Mouse (Mus musculus) neural tube, embryonic 10.5 days (tissue): ENCODE results near the gene Srsf4.

Experiments
- DNase-seq: peaks from one replicate; pipeline ENCODE4 v3.0.0-alpha.2; 2017; ENCODE audit warnings: low spot score; ENCODE audit errors: extremely low spot score

The Srsf4 gene

DNA sequence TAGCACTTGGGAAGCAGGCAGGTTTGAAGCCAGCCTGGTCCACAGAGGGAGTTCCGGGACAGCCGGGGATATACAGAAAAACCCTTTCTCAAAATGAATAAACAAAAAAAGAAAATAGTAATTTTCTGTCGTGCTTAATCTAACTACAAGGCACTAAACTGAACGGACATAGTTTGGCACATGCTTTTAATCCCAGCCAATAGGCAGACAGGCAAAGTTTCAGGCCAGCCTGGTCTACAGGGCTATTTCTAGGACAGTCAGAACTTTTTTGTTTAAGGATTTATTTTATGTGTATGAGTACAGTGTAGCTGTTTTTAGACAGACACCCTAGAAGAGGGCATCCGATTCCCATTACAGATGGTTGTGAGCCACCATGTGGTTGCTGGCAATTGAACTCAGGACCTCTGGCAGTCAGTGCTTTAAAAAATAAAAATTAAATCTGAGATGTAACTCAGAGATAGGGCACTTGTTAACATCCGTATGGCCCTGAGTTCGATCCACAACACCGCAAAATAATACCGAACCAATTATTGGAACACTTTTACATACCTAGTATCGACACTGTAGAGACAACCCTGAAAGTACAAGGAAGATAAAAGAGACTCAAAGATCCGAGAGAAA, 635 bp upstream of the Srsf4 start:
- peak; percentile 24 for DNase-seq

DNA sequence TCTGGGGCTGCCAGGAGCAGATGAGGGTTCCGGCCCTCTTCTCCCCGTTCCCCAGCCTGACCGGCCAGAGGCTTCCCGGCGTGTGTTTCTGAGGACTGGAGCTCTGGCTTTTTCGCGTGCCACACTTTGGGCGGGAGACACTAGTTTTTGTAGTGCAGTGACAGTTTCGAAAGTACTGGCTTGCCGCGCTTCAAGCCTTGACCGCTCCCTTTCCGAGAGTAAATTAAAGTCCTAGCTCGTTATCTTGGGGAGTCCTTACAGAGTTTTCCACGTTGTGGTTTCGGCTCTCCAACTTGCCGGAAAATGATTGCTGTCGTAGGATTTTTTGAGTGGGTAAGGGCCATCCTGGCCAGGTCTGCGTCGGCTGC, 736 bp downstream of the Srsf4 start:
- DNase-seq: no peak

DNA sequence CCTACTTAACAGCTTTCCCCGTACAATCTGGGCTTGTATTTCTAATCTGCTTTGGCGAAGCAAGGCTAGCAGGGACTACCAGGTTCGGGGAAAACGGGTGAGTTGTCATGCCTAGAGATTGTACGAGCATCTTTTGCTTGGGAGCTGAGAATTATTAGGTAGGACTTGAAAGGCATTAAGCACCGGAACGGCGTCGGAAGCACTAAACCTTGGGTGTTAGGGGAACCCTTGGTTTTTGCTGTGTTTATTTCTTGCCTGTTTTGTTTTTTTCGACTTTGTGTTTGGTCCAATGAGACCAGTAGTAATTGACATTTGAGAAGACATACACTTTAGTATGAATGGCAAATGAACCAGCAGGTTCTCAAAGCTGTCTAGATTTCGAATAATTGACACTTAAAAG, 1.1 kb downstream of the Srsf4 start:
- no peak for DNase-seq

DNA sequence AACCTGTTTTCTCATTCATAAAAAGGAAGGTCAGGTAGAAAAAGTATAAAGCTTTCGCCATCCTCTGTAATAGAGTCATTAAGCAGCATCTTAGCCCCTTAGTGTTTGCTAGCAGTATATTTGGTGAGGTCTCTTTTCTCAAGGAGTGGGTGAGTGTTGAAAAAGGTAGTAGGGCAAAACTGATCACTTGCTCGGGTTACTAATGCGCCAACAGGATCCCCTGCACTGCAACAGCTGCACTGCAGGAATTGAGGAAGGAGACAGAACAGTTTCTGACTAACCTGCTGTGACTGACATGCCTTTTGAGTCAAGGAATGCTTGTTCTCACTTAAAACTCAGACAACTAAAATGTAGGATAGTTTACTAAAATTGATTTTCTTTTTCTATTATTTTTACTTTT, 1.8 kb downstream of the Srsf4 start:
- no peak for DNase-seq

DNA sequence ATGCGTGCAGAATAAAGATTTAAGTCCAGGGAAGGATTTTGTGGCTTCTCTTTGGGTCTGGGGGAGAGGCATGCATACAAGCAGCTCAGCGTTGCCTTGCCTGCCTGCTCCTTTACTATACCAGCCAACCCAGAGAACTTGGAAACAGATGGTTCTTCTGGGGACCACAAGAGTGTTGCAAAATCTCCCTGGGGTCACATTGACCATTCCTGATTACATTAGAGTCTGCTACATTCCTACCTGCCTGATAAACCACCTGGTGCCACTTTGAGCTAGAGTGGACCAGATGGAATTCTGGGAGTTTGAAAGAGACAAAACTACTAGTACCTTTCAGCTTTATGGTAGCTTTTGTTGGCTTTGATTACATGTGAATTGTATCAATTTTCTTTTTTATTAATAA, 3.4 kb downstream of the Srsf4 start:
- no peak for DNase-seq

DNA sequence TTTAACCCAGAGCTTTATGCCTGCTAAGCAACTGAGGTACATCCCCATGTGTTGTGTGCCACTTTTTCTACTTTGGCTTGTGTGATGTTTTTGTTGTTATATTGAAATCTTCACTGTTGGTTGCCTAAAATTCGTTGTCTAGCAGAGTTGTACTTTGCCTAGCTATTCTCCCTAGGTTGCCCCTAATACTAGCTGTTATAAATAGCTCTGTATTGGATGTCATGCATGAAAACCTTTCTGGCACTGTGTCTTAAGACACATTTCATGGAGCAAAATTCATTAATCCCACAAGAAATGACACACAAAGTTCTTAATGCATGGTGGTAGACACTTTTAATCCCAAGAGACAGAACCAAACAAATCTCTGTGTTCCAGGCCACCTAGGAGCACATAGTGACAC, 6.3 kb downstream of the Srsf4 start:
- no peak for DNase-seq

DNA sequence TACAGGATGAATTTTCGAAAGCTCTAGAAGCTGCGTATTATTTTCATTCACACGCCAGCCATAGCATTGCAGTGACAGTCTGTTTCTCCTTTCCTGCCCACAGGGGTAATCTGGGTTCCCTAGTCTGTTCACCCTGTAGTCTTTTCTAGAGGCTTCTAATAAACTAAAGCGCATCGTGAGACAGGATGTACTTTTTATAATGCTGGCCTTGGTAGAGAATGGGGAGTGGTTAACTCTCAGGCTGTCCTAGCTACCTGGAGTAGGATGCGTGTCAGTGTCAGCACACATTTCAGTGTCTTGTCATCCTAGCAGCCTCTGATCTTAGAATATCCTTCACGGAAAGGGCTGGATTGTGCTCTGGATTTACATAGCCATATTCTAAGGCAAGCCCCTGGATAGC, 7.9 kb downstream of the Srsf4 start:
- no peak for DNase-seq

DNA sequence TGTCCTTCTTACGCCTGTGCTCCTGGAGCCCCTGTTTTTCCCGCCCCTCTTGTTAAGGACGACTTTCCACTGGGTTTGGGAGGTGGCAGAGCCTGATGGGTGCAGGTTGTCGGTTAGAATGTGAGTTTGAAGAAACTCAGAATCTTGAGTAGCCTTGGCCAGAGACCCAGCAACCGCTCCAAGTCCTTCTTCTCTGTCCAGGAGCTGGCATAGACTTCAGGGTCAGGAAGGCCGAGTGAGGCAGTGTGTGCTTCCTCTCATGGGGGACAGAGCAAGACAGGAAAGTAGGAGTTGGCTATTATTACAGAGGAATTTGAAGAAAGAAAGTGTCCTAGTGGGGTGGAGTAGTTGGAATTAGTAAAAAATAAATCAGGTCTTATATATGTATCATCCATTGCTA, 10.2 kb downstream of the Srsf4 start:
- DNase-seq: no peak

DNA sequence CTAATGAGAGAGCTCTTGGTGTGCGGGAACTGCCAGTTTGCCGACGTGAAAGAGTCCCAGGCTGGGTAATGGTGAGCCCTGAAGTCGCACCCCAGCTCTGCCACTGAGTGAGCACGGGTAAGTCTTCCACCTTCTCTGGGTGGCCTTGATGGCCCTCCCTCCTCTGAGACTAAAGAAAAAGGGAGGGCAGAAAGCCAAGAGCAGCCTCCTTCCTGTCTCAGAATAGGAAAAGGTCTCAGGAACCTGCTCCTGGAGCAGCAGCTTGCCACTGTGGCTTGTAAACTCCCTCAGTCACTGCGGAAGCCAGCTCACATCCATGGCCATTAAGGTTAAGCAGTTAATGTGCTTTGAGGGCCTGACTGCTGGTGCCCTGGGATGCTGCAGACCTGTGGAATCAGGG, 12.0 kb downstream of the Srsf4 start:
- DNase-seq: no peak

DNA sequence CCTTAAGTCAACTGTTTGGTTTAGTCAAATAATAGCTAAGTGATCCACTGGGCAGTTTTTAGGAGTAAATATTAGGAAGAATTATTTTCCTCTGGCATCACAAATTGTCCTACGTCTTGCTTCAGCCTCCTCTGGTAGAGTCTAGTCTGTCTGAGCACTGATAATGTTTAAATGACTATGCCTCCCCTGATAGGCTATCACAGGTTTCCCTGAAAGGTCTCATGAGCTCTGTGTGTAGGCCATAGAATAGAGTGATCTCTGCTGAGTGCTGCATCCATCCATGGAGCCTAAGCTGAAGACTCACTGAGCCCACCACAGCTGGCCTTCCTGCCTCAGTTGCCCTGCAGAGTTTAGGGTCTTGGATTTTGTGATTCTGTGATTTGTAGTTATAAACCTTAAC, 15.1 kb downstream of the Srsf4 start:
- no peak for DNase-seq

DNA sequence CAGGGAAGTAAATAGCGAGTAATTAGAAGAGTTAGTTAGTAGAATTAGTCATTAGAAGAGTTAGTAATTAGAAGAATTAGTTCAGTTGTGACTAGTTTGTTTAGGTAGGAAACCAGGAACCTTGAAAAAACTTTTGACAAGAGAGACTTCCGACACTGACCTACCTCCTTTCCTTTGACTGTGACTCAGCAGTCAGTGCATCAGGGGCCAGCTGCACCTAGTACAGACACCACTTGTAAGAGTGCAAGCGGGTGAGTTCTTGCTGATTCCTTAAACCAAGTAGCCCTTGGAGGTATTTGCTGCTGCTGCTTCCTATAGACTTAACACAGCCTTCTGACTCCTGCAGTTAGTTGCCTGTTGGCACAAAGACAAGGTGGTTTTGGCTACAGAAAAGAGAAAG, 17.3 kb downstream of the Srsf4 start:
- no peak for DNase-seq

DNA sequence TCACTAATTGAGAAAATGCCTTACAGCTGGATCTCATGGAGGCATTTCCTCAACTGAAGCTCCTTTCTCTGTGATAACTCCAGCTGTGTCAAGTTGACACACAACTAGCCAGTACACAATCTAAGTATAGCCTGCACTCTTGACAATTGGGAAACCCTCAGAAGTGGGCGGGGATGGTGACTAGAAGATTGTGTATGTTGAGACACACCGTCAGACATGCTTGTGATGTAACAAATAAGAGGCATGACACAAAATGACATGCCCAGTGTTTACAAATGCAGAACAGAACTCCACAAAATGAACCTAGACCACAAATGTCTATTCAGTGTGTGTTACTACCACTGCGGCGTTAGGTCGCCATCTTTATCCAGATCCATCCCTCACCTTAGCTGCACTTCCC, 23.7 kb downstream of the Srsf4 start:
- no peak for DNase-seq

DNA sequence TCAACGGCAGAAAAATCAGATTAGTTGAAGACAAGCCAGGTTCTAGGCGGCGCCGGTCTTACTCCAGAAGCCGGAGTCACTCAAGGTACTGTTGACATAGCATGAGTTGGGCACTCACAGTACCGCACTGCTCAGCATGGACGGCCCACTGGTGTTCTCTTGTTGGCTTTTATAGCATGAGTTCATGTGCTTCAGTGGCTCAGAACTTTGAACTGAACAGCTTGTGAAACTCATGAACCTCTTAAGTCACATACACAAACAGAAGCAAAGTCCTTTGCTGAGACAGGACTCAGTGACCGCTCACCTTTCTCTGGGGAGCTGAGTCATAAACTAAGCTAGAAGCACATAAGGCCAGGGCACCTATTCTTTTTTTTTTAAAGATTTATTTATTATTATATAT, 24.4 kb downstream of the Srsf4 start:
- no peak for DNase-seq

DNA sequence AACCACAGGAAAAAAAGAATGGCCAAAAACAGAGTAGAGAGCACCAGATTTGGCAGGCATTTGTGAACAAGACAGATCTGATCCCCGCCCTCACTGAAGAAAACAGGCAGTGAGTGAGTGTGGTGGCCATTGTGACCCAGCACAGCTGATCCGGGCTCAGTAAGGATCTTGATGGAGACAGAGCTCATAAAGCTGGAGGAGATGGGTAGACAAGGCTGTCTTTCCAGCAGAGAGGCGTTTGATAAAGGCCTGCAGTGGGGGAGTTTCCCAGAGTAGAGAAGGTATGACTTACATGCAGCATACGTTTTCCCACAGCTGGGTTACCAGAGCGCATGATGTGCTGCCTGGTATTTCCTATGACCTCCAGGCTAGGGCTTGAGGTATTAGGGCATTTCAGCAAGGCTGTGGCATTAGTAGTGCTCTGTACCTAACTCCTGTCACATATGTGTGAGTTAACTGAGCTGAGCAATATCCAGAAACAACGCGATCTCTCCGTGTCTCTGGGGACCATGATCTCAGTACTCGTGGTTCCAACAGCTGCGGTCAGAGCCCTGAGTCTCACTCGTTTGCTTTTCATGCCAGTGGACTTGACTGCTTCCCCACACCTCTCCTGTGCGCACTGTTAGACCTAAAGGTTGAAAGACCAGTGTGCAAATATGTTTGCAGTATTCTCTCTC, 25.2 kb downstream of the Srsf4 start:
- no peak for DNase-seq

DNA sequence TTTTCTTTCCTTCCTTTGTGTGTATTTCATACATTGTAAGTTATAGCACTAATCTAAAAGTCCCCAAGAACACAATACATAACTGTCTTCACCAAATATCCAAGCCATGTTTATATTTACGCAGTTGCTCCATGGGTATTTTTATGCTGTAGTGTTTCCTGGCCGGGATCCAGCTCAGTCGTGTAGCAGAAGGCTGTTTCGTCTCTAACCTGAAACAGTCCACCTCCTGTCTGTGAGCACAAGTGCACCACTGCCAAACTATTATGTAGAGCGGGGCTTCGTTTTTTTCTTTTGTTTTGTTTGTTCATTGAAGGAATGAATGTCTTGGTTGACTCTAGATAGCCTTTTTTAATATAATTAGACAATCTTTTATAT, 25.8 kb downstream of the Srsf4 start:
- no peak for DNase-seq

DNA sequence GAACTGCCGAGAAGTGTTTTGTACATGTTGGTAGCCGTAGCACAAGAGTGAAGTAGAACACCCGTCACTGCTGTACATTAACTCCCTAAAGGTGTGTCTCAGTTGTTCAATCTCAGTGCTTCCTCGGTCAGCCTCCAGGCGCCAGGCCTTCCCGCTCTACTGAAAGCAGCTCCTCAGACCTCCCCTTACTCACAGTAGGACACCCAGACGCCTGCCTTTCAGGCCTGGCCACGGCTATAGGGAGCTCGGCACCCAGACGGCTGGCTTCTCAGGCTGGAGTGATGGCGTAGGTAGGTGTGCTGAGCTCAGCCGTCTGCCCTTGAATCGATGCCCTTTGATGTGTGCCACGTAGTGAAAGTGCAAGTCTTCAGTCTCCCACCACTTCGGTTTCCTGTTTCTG, 27.7 kb downstream of the Srsf4 start:
- no peak for DNase-seq

DNA sequence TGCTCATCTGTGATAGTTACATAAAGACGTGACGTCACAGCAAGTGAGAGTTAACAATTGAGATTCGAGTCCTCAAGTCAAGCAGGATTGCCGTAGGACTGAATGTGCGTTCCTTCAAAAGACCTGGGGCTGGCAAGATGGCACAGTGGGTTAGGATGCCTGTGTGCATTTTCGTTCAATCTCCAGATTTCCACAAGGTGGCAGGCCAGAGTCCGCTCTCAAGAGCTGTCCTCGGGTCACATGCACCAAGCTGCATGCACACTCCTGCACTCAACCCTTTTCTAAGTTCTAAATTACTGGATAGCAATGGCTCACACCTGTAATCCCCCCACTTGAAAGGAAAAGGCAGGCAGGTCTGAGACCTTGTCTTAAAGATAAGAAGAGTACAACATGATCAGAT, 31.1 kb downstream of the Srsf4 start:
- DNase-seq: peak; percentile 37

DNA sequence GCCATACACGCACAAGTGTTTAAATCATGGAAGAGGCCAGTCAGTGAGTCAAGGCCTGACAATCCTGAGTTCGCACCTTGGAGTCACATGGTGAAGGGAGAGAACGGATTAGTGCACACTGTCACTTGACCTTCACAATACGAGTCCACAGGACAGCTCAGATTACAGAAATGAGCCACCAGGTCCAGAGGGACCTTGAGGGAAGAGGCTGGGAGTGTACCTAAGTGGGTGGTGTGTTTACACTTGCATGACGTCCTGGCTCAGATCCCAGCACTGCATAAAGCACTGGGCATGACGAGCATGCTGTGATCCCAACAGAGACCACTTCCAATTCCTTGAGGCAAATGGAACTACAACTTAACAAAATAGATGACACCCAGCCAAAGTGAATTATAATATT, 33.0 kb downstream of the Srsf4 start:
- DNase-seq: no peak

DNA sequence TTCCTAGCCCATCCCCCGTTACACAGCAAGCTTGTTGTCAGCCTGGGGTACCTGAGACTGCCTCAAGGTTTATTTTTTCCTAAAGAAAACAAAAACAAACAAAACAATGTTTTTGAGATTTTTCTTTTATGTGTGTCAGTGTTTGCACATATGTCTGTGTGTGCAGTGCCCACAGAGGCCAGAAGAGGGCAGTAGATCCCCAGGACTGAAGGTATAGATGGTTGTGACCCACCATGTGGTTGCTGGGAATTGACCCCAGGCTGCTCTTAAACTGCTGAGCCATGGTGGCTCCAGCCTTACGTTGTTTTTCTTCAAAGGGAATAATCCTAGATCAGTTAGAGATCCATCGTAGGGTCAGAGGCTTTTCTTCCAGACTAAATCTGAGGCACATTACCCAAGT, 34.5 kb downstream of the Srsf4 start:
- no peak for DNase-seq

DNA sequence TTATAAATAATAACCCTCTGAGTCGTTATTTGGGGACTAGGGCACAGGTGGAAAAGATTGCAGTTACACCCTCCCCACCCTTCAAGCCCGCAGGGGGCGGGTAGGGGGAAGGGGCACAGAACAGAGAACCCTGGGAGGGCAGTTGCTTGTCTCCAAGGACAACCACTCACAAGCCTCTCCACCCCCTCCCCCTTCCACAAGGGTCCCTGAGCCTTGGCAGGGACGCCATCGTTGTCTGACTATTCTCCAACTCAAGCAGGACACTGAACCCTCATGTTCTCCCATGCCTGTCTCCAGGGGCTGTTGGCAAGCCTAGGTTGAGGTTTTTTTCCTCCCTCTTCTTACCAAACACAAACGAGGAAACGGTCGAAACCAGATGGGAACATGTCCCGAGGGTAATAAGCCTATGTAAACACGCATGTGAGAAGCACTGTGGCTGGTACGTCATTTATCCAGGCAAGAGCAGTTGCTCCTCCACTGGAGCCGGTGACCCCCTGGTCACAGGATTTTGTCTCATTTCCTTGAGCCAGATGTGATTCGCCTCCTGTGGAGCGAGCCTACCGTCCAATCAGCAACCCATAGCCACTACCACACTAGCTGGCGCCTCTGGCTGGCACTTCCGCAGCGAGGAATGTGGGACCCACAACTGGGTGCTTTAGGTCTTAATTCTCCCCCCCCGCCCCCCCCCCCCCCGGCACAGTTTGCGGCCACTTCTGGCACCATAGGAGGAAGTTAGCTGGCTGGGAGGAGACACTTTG, 37.0 kb downstream of the Srsf4 start:
- DNase-seq: peak; percentile 44

DNA sequence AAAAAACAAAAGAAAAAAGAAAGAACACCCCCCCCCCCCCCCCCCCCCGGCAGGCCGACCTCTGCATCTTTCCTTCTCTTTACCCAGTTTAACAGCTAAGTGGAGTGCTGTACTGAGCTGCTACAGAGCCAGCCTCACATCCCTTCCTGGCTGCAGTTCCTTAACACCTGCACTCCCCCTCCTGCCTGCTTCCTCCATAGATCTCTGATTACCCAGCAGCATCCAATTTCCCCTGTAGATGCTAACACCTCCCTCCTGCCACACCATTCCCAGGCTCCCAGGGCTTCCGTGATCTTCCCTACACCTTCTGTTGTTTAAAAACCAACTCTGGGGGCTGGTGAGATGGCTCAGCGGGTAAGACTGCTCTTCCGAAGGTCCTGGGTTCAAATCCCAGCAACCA, 38.1 kb downstream of the Srsf4 start:
- no peak for DNase-seq

DNA sequence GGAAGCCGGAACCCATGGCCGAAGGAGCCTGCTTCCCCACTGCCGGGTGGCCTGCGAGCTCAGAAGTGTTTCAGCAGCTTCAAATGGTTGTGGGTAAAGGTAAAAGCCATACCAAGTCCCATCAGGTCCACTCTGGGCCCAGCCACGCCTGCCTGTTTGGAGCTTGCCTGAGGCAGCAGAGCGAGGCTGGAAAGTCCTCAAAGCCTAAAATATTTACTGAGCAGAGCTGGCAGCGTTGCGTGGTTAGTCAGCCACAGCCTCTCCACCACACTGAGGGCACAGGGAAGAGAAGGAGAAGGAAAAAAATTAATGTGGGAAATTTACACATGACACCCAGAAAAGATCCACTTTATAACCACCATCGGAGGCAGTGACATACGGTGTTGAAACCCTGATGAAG, 40.1 kb downstream of the Srsf4 start:
- no peak for DNase-seq

DNA sequence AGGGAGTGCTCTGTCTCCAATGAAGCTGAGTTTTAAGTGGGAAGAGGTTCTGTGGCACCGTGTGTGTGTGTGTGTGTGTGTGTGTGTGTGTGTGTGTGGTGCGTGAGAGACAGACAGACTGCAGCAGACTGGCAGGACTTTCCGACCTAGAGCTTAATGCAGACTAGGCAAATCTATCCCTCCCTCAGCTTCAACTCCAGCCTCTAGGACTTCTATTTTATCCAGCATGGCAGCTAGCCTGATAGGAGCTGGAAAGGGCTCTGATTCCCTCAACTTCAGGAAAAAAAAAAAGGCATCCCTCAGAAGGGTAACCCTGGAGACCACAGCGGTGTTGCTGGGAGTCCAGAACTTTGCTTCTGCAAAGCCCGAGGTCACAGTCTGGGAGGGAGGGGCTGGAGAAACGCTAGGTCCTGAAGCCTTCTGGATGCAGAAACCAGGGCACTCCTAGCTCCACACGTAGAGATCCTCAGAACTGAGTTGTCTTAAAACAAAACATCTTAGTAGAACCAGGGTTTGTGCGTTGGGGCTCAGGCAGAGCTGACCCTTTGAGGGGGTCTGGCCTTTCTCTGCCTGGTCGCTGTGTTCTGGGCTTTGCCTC, 40.7 kb downstream of the Srsf4 start:
- peak; percentile 31 for DNase-seq
